19 mouse cellular contexts compared by ENCODE assay signal in genomic region chr11:119905794-119906193, GRCm38 (mm10). TPM values are rescaled to one million over a fixed set of nuclear protein-coding genes. Genes with fewer than 3 reads are reported as not detected.
A peak's percentile ranks its signal among the peaks of the same experiment; 100 is the strongest.
DNase-seq lines count a peak whose midpoint lies in the region; ATAC-seq lines count a peak whose summit lies in the region.
"Had no signal": no experiment of that assay in that cellular context is flagged by ENCODE, and none has a peak within 500 bp of the region (broad histone marks: within the 10 kb centered on the region; RNA-seq: fewer than 3 reads in every experiment).

No protein-coding gene starts in this region.

- 81% methylated on average over 5 of the region's 5 CpGs for WGBS in midbrain, embryonic 11.5 days
- WGBS in midbrain, embryonic 10.5 days = 87% methylated on average over 5 of the region's 5 CpGs

- no peak overlapping the region for H3K9ac ChIP-seq in midbrain, embryonic 11.5 days (ENCODE audit: low read length)
- H3K9ac ChIP-seq: embryonic facial prominence, embryonic 15.5 days; hindbrain, embryonic 12.5 days had no signal

- no peak overlapping the region for H3K27ac ChIP-seq in midbrain, embryonic 11.5 days (ENCODE audit: low read depth, low read length)
- H3K27ac ChIP-seq in midbrain, embryonic 10.5 days (replicated peaks) = no peak overlapping the region
- H3K27ac ChIP-seq: embryonic facial prominence, embryonic 15.5 days; heart, embryonic 10.5 days; hindbrain, embryonic 12.5 days had no signal

- peak; percentile 62 to 64 for DNase-seq in cerebellum, adult 18-20 months
- DNase-seq in cerebellum, postnatal 4 days (ENCODE audit: low spot score in 2 of 2) = no peak
- DNase-seq in layer of hippocampus, adult 11-12 months (ENCODE audit: low spot score) = peak; percentile 18
- no peak for DNase-seq in layer of hippocampus, adult 8-10 months (ENCODE audit: low spot score in 2 of 2)
- peak; percentile 75 for DNase-seq in midbrain, embryonic 11.5 days (ENCODE audit: low spot score, missing footprints)
- DNase-seq in midbrain, embryonic 10.5 days (ENCODE audit: low spot score) = no peak
- DNase-seq in cerebellum, postnatal 36 days = peak; percentile 70
- no peak for DNase-seq in adrenal gland, adult 2 months
- DNase-seq: embryo, embryonic 11 days; gastrocnemius, postnatal 10 days; heart, adult 18-20 months; heart, postnatal 10 days; heart, postnatal 4 days; kidney, adult 11 months had no signal

- no peaks in the 10 kb centered on the region for H3K36me3 ChIP-seq in midbrain, embryonic 11.5 days (ENCODE audit: control insufficient read depth, insufficient read depth, low read length)
- H3K36me3 ChIP-seq in midbrain, embryonic 10.5 days = no peaks in the 10 kb centered on the region
- H3K36me3 ChIP-seq: embryonic facial prominence, embryonic 15.5 days; heart, embryonic 10.5 days; hindbrain, embryonic 12.5 days had no signal

- no peak overlapping the region for H3K4me3 ChIP-seq in midbrain, embryonic 11.5 days (ENCODE audit: low read depth, low read length)
- H3K4me3 ChIP-seq in midbrain, embryonic 10.5 days = no peak overlapping the region
- H3K4me3 ChIP-seq: embryonic facial prominence, embryonic 15.5 days; erythroblast, embryonic 14.5 days; heart, embryonic 10.5 days; hindbrain, embryonic 12.5 days had no signal

- H3K27me3 ChIP-seq in midbrain, embryonic 11.5 days (ENCODE audit: control insufficient read depth, insufficient read depth, low read length) = no peaks in the 10 kb centered on the region
- no peaks in the 10 kb centered on the region for H3K27me3 ChIP-seq in midbrain, embryonic 10.5 days (ENCODE audit: low read depth, poor library complexity, severe bottlenecking)
- H3K27me3 ChIP-seq: hindbrain, embryonic 12.5 days had no signal

- H3K4me1 ChIP-seq in midbrain, embryonic 11.5 days (ENCODE audit: control insufficient read depth, insufficient read depth, low read length) = no peaks in the 10 kb centered on the region
- H3K4me1 ChIP-seq in midbrain, embryonic 10.5 days = peaks cover 28% of the 10 kb centered on the region

- no peaks in the 10 kb centered on the region for H3K9me3 ChIP-seq in midbrain, embryonic 11.5 days (ENCODE audit: control insufficient read depth, low read length)
- H3K9me3 ChIP-seq in midbrain, embryonic 10.5 days (replicated peaks) = no peaks in the 10 kb centered on the region
- H3K9me3 ChIP-seq: embryonic facial prominence, embryonic 15.5 days; heart, embryonic 10.5 days; hindbrain, embryonic 12.5 days had no signal

- no peak overlapping the region for H3K4me2 ChIP-seq in midbrain, embryonic 11.5 days
- H3K4me2 ChIP-seq: embryonic facial prominence, embryonic 15.5 days; hindbrain, embryonic 12.5 days had no signal

- ATAC-seq in midbrain, embryonic 11.5 days (ENCODE audit: low FRiP score) = no peak
- ATAC-seq: inflammation-experienced regulatory T-cells, adult 6 months had no signal

RNA-seq across cellular contexts. Expression of gene Chmp6, which starts 7.4 kb away (rescaled TPM):
- total RNA-seq in layer of hippocampus, adult 8-10 months (2022) = 10 to 100 TPM; 31.5 to 39.5 (median 37.3) TPM
- polyA plus RNA-seq in midbrain, embryonic 11.5 days (2014; fragmentation: Nextera tagmentation; extraction: Ambion mirVana) = 85.4 and 91.8 TPM in 2 replicates
- 116 and 118 TPM in 2 replicates for polyA plus RNA-seq in midbrain, embryonic 10.5 days (2016; fragmentation: Nextera tagmentation; extraction: Ambion mirVana)
- total RNA-seq in adrenal gland, adult 2 months (2021) = 10 to 100 TPM; 26.0 to 34.9 TPM
- polyA plus RNA-seq in adrenal gland, adult 2 months (2012; rRNA removed) = 56.8 and 66.5 TPM in 2 replicates

RNA-seq across cellular contexts. Expression of gene Baiap2, which starts 36.8 kb away (rescaled TPM):
- total RNA-seq in layer of hippocampus, adult 8-10 months (2022) = 100 to 1,000 TPM; 170 to 244 (median 215) TPM
- 9.0 and 9.8 TPM in 2 replicates for polyA plus RNA-seq in midbrain, embryonic 11.5 days (2014; fragmentation: Nextera tagmentation; extraction: Ambion mirVana)
- polyA plus RNA-seq in midbrain, embryonic 10.5 days (2016; fragmentation: Nextera tagmentation; extraction: Ambion mirVana) = 9.4 and 11.3 TPM in 2 replicates
- 10 to 100 TPM; 17.0 to 23.2 TPM for total RNA-seq in adrenal gland, adult 2 months (2021)
- polyA plus RNA-seq in adrenal gland, adult 2 months (2012; rRNA removed) = 42.3 and 46.7 TPM in 2 replicates

Comparison
In these comparisons a context has a peak if more than half of its experiments do, and no peak if none do; other contexts are left out.
1. DNase-seq: peak in cerebellum, adult 18-20 months (2 of 2), layer of hippocampus, adult 11-12 months (single experiment), midbrain, embryonic 11.5 days (single experiment) and cerebellum, postnatal 36 days (2 of 2); none in cerebellum, postnatal 4 days (0 of 2), layer of hippocampus, adult 8-10 months (0 of 2), midbrain, embryonic 10.5 days (single experiment) and adrenal gland, adult 2 months (single experiment).